Mouse (Mus musculus) layer of hippocampus, adult 11-12 months (tissue): ENCODE measurements around the gene Eml3.
A peak's percentile ranks its signal among the peaks of the same experiment; 100 is the strongest.

Source experiments
- DNase-seq: peaks from one replicate; pipeline ENCODE4 v3.0.0; 2022; ENCODE audit warnings: low spot score

Gene Eml3

GRCm38 (mm10) chr19:8988346-8989065 lies 59.2 kb downstream of the Eml3 start:
- DNase-seq: no peak

DNA sequence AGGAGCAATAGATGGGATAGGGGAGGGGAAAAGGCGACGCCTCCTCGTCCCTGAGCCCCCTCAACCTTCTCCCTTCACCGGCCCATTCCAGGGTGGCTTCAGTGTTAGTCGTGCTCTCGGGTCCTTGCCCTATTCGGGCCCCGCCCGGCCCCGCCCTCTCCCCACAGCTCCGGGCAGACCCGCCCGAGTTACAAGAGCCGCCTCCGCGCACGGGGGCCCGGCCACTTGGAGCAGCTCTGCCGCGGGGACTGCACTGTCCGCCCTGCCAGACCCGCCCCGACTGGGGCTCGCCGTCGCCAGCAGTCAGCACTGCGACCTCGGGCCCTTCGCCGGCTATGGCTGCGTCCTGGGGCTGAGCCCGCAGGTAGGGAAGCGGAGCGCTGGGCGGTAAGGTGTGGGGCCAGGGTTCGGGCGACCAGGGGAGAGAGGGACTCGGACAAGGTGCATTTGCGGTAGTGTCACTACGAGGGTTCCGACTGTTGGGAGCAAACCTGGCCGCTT lies 59.8 kb downstream of the Eml3 start, which contains the start of gene Ahnak:
Gene Ahnak, plus strand, starts transcription at position 219 of the 501 bp plus-strand sequence.
- peak; percentile 5 for DNase-seq

- DNase-seq: peak; percentile 15
Measured at GRCm38 (mm10) chr19:8989567-8990431, 60.4 kb downstream of the Eml3 start.

GRCm38 (mm10) chr19:8990432-8991102 lies 61.2 kb downstream of the Eml3 start:
- DNase-seq: no peak
